Comparison of ENCODE assay signal across 12 mouse cellular contexts in genomic region chr11:94231821-94232552, GRCm38 (mm10). TPM values are rescaled to one million over a fixed set of nuclear protein-coding genes. Genes with fewer than 3 reads are reported as not detected.
DNase-seq lines count a peak whose midpoint lies in the region; ATAC-seq and TF ChIP-seq lines count a peak whose summit lies in the region.
"Had no signal": no experiment of that assay in that cellular context is flagged by ENCODE, and none has a peak within 500 bp of the region (broad histone marks: within the 10 kb centered on the region; RNA-seq: fewer than 3 reads in every experiment).

No protein-coding gene starts in this region.

- CTCF ChIA-PET in Patski (lab: Charles Lee), result interaction anchor here (3.5 to 4.0 kb wide), 3 partner anchors 44 to 103 kb away, joined by 18 to 21 read pairs (median 19); no protein-coding TSS in a partner anchor

- no peaks in the 10 kb centered on the region for H3K36me3 ChIP-seq in intestine, embryonic 16.5 days (ENCODE audit: control insufficient read depth, insufficient read depth, low read length)
- H3K36me3 ChIP-seq in intestine, embryonic 15.5 days, result no peaks in the 10 kb centered on the region
- H3K36me3 ChIP-seq in forebrain, embryonic 11.5 days (ENCODE audit: control insufficient read depth, insufficient read depth, low read length), result no peaks in the 10 kb centered on the region
- H3K36me3 ChIP-seq: embryonic facial prominence, embryonic 15.5 days; limb, embryonic 13.5 days; midbrain, embryonic 12.5 days had no signal

- no peak overlapping the region for H3K27ac ChIP-seq in intestine, embryonic 16.5 days (ENCODE audit: low read length)
- no peak overlapping the region for H3K27ac ChIP-seq in intestine, embryonic 15.5 days
- no peak overlapping the region for H3K27ac ChIP-seq in forebrain, embryonic 11.5 days (ENCODE audit: low read depth, low read length)
- H3K27ac ChIP-seq: embryonic facial prominence, embryonic 15.5 days; limb, embryonic 13.5 days; midbrain, embryonic 12.5 days had no signal

- in situ Hi-C loops in Patski (cut with MboI; ENCODE audit: low pct_unique_long_range_greater_than_20kb), result no loop called here

- no peak for ATAC-seq in intestine, embryonic 16.5 days
- no peak for ATAC-seq in intestine, embryonic 15.5 days
- ATAC-seq in Patski, result peak; percentile 55
- ATAC-seq in megakaryocyte progenitor cell, adult 5-6 weeks (replicated peaks; ENCODE audit: poor library complexity), result no peak
- ATAC-seq in forebrain, embryonic 11.5 days (replicated peaks; ENCODE audit: low FRiP score), result no peak

- no peaks in the 10 kb centered on the region for H3K27me3 ChIP-seq in intestine, embryonic 16.5 days (replicated peaks; ENCODE audit: control insufficient read depth, insufficient read depth, low read length)
- no peaks in the 10 kb centered on the region for H3K27me3 ChIP-seq in intestine, embryonic 15.5 days (replicated peaks)
- H3K27me3 ChIP-seq in Patski, result no peaks in the 10 kb centered on the region
- no peaks in the 10 kb centered on the region for H3K27me3 ChIP-seq in forebrain, embryonic 11.5 days (ENCODE audit: control insufficient read depth, insufficient read depth, low read length)
- H3K27me3 ChIP-seq: embryonic facial prominence, embryonic 15.5 days; limb, embryonic 13.5 days had no signal

- POLR2A ChIA-PET in Patski (lab: Charles Lee), result interaction anchor here (0.6 to 0.7 kb wide), 2 partner anchors 43 to 109 kb away, joined by 3 read pairs; no protein-coding TSS in a partner anchor

- H3K9me3 ChIP-seq in intestine, embryonic 16.5 days (ENCODE audit: control insufficient read depth, low read length), result no peaks in the 10 kb centered on the region
- no peaks in the 10 kb centered on the region for H3K9me3 ChIP-seq in intestine, embryonic 15.5 days
- no peaks in the 10 kb centered on the region for H3K9me3 ChIP-seq in forebrain, embryonic 11.5 days (ENCODE audit: control insufficient read depth, low read length)
- H3K9me3 ChIP-seq: embryonic facial prominence, embryonic 15.5 days; limb, embryonic 13.5 days; midbrain, embryonic 12.5 days had no signal

- intact Hi-C loops in heart, postnatal 10 days (cut with DNase I), result loop anchor here (10.0 kb wide), 1 partner anchor 173 kb away; no protein-coding TSS in a partner anchor

- no peak overlapping the region for H3K4me2 ChIP-seq in intestine, embryonic 16.5 days (ENCODE audit: low read depth, low read length)
- H3K4me2 ChIP-seq in intestine, embryonic 15.5 days (replicated peaks), result no peak overlapping the region
- H3K4me2 ChIP-seq in forebrain, embryonic 11.5 days (ENCODE audit: low read depth, low read length, severe bottlenecking), result no peak overlapping the region
- H3K4me2 ChIP-seq: embryonic facial prominence, embryonic 15.5 days; limb, embryonic 13.5 days; midbrain, embryonic 12.5 days had no signal

- peaks cover 10% of the 10 kb centered on the region; the same call in 1 of the 2 replicates for H3K4me1 ChIP-seq in intestine, embryonic 16.5 days (ENCODE audit: control insufficient read depth, insufficient read depth, low read length)
- H3K4me1 ChIP-seq in intestine, embryonic 15.5 days (replicated peaks), result peaks cover 13% of the 10 kb centered on the region
- no peaks in the 10 kb centered on the region; the same call in 1 of the 2 replicates for H3K4me1 ChIP-seq in forebrain, embryonic 11.5 days (replicated peaks; ENCODE audit: control insufficient read depth, insufficient read depth, low read length)

- peak; percentile 71 for DNase-seq in adrenal gland, adult 2 months
- DNase-seq in adrenal gland, postnatal 4 days (ENCODE audit: low spot score in 2 of 2), result no peak
- DNase-seq in Patski (ENCODE audit: low read depth, low spot score), result no peak
- peak; percentile 72 to 77 for DNase-seq in heart, postnatal 10 days
- no peak for DNase-seq in forebrain, embryonic 11.5 days (ENCODE audit: low spot score)
- DNase-seq: thymus, postnatal 36 days had no signal

- no peak for TF ChIP-seq CTCF in Patski (IDR thresholded peaks at IDR 0.05)

- WGBS in intestine, embryonic 16.5 days, result 65% methylated on average over 19 of the region's 19 CpGs
- 64% methylated on average over 19 of the region's 19 CpGs for WGBS in intestine, embryonic 15.5 days
- 81% methylated on average over 19 of the region's 19 CpGs for WGBS in forebrain, embryonic 11.5 days

- no peak overlapping the region for H3K4me3 ChIP-seq in intestine, embryonic 16.5 days (ENCODE audit: low read length)
- no peak overlapping the region for H3K4me3 ChIP-seq in intestine, embryonic 15.5 days (replicated peaks)
- H3K4me3 ChIP-seq in forebrain, embryonic 11.5 days (ENCODE audit: low read depth, low read length), result no peak overlapping the region
- H3K4me3 ChIP-seq: embryonic facial prominence, embryonic 15.5 days; limb, embryonic 13.5 days; midbrain, embryonic 12.5 days had no signal

- peak overlapping the region; percentile 37; the same call in 1 of the 2 replicates for H3K9ac ChIP-seq in intestine, embryonic 16.5 days (ENCODE audit: low read depth, low read length)
- no peak overlapping the region for H3K9ac ChIP-seq in intestine, embryonic 15.5 days
- no peak overlapping the region for H3K9ac ChIP-seq in forebrain, embryonic 11.5 days (ENCODE audit: low read length)
- H3K9ac ChIP-seq: embryonic facial prominence, embryonic 15.5 days; limb, embryonic 13.5 days; midbrain, embryonic 12.5 days had no signal

RNA-seq across cellular contexts. Expression of gene Wfikkn2, which starts 13.8 kb away (rescaled TPM):
- 1 to 10 TPM in 1 of 2 experiments, under 1 TPM in 1; 0.55 to 1.3 TPM for total RNA-seq in adrenal gland, adult 2 months (2021)
- 0.32 and 0.52 TPM in 2 replicates for polyA plus RNA-seq in adrenal gland, adult 2 months (2012; rRNA removed)
- total RNA-seq in adrenal gland, postnatal 4 days (2021), result 1 to 10 TPM; 1.3 to 1.5 TPM
- polyA plus RNA-seq in intestine, embryonic 16.5 days (2015; fragmentation: Nextera tagmentation; extraction: Ambion mirVana), result 1.8 and 2.2 TPM in 2 replicates
- polyA plus RNA-seq in intestine, embryonic 15.5 days (2015; fragmentation: Nextera tagmentation; extraction: Ambion mirVana), result 2.3 TPM in 2 replicates
- polyA plus RNA-seq in Patski (2021), result 0.08 TPM
- 1 to 10 TPM; 2.0 to 2.2 TPM for total RNA-seq in heart, postnatal 10 days (2021)
- total RNA-seq in megakaryocyte progenitor cell, adult 5-6 weeks (2015), result 0.52 TPM in 1 of 2 replicates, not detected in the other
- 0.21 and 0.27 TPM in 2 replicates for total RNA-seq in megakaryocyte progenitor cell, adult 5-6 weeks (2017)
- polyA plus RNA-seq in forebrain, embryonic 11.5 days (2014; fragmentation: Nextera tagmentation; extraction: Ambion mirVana), result 1.9 and 2.9 TPM in 2 replicates

RNA-seq across cellular contexts. Expression of gene Tob1, which starts 20.7 kb away (rescaled TPM):
- total RNA-seq in adrenal gland, adult 2 months (2021), result 100 to 1,000 TPM; 208 to 296 TPM
- 332 and 340 TPM in 2 replicates for polyA plus RNA-seq in adrenal gland, adult 2 months (2012; rRNA removed)
- total RNA-seq in adrenal gland, postnatal 4 days (2021), result 100 to 1,000 TPM; 117 to 126 TPM
- polyA plus RNA-seq in intestine, embryonic 16.5 days (2015; fragmentation: Nextera tagmentation; extraction: Ambion mirVana), result 39.8 and 50.1 TPM in 2 replicates
- 46.0 and 49.9 TPM in 2 replicates for polyA plus RNA-seq in intestine, embryonic 15.5 days (2015; fragmentation: Nextera tagmentation; extraction: Ambion mirVana)
- polyA plus RNA-seq in Patski (2021), result 24.9 TPM
- total RNA-seq in heart, postnatal 10 days (2021), result 10 to 100 TPM; 67.4 to 81.0 TPM
- total RNA-seq in megakaryocyte progenitor cell, adult 5-6 weeks (2015), result 8.3 and 9.4 TPM in 2 replicates
- total RNA-seq in megakaryocyte progenitor cell, adult 5-6 weeks (2017), result 3.5 and 5.2 TPM in 2 replicates
- polyA plus RNA-seq in forebrain, embryonic 11.5 days (2014; fragmentation: Nextera tagmentation; extraction: Ambion mirVana), result 43.0 and 44.0 TPM in 2 replicates

RNA-seq across cellular contexts. Expression of gene Gm21885, which starts 49.7 kb away (rescaled TPM):
- not detected for total RNA-seq in adrenal gland, adult 2 months (2021)
- not detected in 2 replicates for polyA plus RNA-seq in adrenal gland, adult 2 months (2012; rRNA removed)
- not detected for total RNA-seq in adrenal gland, postnatal 4 days (2021)
- 92.1 and 137 TPM in 2 replicates for polyA plus RNA-seq in intestine, embryonic 16.5 days (2015; fragmentation: Nextera tagmentation; extraction: Ambion mirVana)
- polyA plus RNA-seq in intestine, embryonic 15.5 days (2015; fragmentation: Nextera tagmentation; extraction: Ambion mirVana), result 44.6 and 53.2 TPM in 2 replicates
- polyA plus RNA-seq in Patski (2021), result not detected
- not detected for total RNA-seq in heart, postnatal 10 days (2021)
- total RNA-seq in megakaryocyte progenitor cell, adult 5-6 weeks (2015), result not detected in 2 replicates
- total RNA-seq in megakaryocyte progenitor cell, adult 5-6 weeks (2017), result not detected in 2 replicates
- 0.68 and 1.4 TPM in 2 replicates for polyA plus RNA-seq in forebrain, embryonic 11.5 days (2014; fragmentation: Nextera tagmentation; extraction: Ambion mirVana)
- polyA plus RNA-seq: embryonic facial prominence, embryonic 15.5 days had no signal

Comparison
In these comparisons a context has a peak if more than half of its experiments do, and no peak if none do; other contexts are left out.
1. DNase-seq: peak in adrenal gland, adult 2 months (single experiment) and heart, postnatal 10 days (2 of 2); none in adrenal gland, postnatal 4 days (0 of 2), Patski (single experiment) and forebrain, embryonic 11.5 days (single experiment).
2. RNA of gene Gm21885, which starts 49.7 kb away (polyA plus RNA-seq): 92.1 to 137 TPM in intestine, embryonic 16.5 days and 44.6 to 53.2 TPM in intestine, embryonic 15.5 days; 0.68 to 1.4 TPM in forebrain, embryonic 11.5 days, not detected in adrenal gland, adult 2 months and not detected in Patski (single experiment); every median in the first group is over 10 times any median in the second.